Mouse (Mus musculus) E14TG2a.4 (cell line): ENCODE measurements at regions not wholly inside any gene's neighbourhood (a gene's known extent, or its start where the extent isn't known, plus 50 kb on each side); places are given as distances from the start of the nearest gene placed in this dataset.

ENCODE experiments used
- CTCF ChIP-seq: conservative IDR thresholded peaks from 2 replicates; pipeline ENCODE4 v1.5.1; 2014; ENCODE audit warnings: low read length
- POU5F1 ChIP-seq: IDR thresholded peaks from 2 replicates; pipeline ENCODE4 v1.6.1; 2014; ENCODE audit warnings: low read length, borderline replicate concordance

DNA sequence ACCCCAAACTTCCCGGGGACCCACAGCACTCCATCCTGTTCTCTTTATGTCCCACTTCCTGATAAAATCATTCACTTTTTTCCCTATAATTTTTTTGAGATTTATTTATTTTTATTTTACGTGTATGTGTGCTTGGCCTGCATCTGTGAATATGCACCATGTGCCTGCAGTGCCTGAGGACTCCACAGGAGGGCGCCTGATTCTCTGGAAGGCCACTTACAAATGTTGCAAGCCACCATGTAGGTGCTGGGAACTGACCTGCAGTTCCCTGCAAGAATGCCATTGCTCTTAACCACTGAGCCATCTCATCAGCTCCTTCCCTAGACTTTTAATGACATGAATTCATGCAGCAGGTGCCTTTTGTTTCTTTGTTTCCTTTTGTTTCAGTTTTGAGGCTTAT lies 134.9 kb upstream of the Zfp64 start:
- TF ChIP-seq CTCF: peak; percentile 44
- TF ChIP-seq POU5F1: no peak
